8 mouse cellular contexts compared by ENCODE assay signal in the genomic region with DNA sequence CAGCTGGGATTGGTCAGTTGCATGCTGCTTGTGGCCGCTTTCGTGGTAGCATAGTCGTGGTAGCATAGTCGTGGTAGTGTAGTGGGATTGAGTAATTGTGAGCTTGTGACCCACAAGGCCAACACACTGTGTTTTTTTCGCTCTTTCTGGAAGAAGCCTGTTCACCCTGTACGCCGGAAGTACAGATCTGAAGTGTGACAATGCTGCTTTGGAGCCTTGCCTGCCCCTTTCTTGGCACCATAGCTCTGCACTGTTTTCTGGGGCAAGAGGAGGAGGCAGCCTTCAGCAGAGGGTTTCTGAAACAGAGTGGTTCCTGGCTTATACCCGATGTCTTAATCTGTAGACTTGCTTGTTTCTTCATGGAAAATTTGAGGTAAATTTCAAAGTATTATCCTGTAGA. TPM values are rescaled to one million over a fixed set of nuclear protein-coding genes. Genes with fewer than 3 reads are reported as not detected.
A peak's percentile ranks its signal among the peaks of the same experiment; 100 is the strongest.
DNase-seq lines count a peak whose midpoint lies in the region; ATAC-seq and TF ChIP-seq lines count a peak whose summit lies in the region.

No protein-coding gene starts in this region.

- H3K4me2 ChIP-seq in lung, embryonic 16.5 days (ENCODE audit: low read depth, low read length), result no peak overlapping the region
- H3K4me2 ChIP-seq in hindbrain, embryonic 12.5 days (replicated peaks), result no peak overlapping the region

- no peaks in the 10 kb centered on the region for H3K27me3 ChIP-seq in spleen, adult 2 months (ENCODE audit: control insufficient read depth, insufficient read depth, low read length)
- no peaks in the 10 kb centered on the region for H3K27me3 ChIP-seq in lung, embryonic 16.5 days (ENCODE audit: control insufficient read depth, insufficient read depth, low read depth, low read length)
- no peaks in the 10 kb centered on the region for H3K27me3 ChIP-seq in hindbrain, embryonic 12.5 days

- H3K36me3 ChIP-seq in spleen, adult 2 months (ENCODE audit: control insufficient read depth, insufficient read depth, low read length), result no peaks in the 10 kb centered on the region
- no peaks in the 10 kb centered on the region for H3K36me3 ChIP-seq in lung, embryonic 16.5 days (ENCODE audit: control insufficient read depth, insufficient read depth, low read length)
- H3K36me3 ChIP-seq in hindbrain, embryonic 12.5 days, result no peaks in the 10 kb centered on the region

- intact Hi-C loops in gastrocnemius, adult 2 months (cut with DNase I), result no loop called here
- intact Hi-C loops in gastrocnemius, postnatal 14 days (cut with DNase I; ENCODE audit: low total_unique reads), result loop anchor here (10.0 kb wide), 1 partner anchor 57 kb away; no protein-coding TSS in a partner anchor

- TF ChIP-seq CTCF in gastrocnemius, adult 2 months (IDR thresholded peaks at IDR 0.05), result no peak
- TF ChIP-seq CTCF in spleen, adult 2 months (IDR thresholded peaks at IDR 0.05; ENCODE audit: extremely low read depth, insufficient read depth, insufficient read length, insufficient replicate concordance), result no peak

- no peaks in the 10 kb centered on the region for H3K9me3 ChIP-seq in lung, embryonic 16.5 days (ENCODE audit: control insufficient read depth, low read length)
- H3K9me3 ChIP-seq in hindbrain, embryonic 12.5 days (replicated peaks), result no peaks in the 10 kb centered on the region

- peak overlapping the region; percentile 84 for H3K27ac ChIP-seq in gastrocnemius, adult 2 months
- H3K27ac ChIP-seq in spleen, adult 2 months (ENCODE audit: insufficient read depth, low read length), result peak overlapping the region; percentile 31
- 0 out of 2 replicates have a peak overlapping the region, but pooled peaks have one; percentile 12 for H3K27ac ChIP-seq in lung, embryonic 16.5 days (ENCODE audit: low read length)
- no peak overlapping the region for H3K27ac ChIP-seq in hindbrain, embryonic 12.5 days

- DNase-seq in gastrocnemius, adult 2 months, result peak; percentile 54
- DNase-seq in gastrocnemius, postnatal 14 days, result no peak
- no peak for DNase-seq in spleen, adult 2 months (ENCODE audit: low read depth in 1 of 2, low spot score in 2 of 2)
- DNase-seq in spleen, postnatal 14 days (ENCODE audit: low spot score in 2 of 2), result no peak
- DNase-seq in testis, postnatal 10 days (ENCODE audit: low spot score), result no peak
- no peak for DNase-seq in urinary bladder, postnatal 14 days (ENCODE audit: low spot score)

- H3K9ac ChIP-seq in lung, embryonic 16.5 days (ENCODE audit: low read length), result no peak overlapping the region
- H3K9ac ChIP-seq in hindbrain, embryonic 12.5 days, result no peak overlapping the region

- peak; percentile 16; the same call in 1 of the 2 replicates for ATAC-seq in lung, embryonic 16.5 days (ENCODE audit: low read depth)
- ATAC-seq in hindbrain, embryonic 12.5 days (ENCODE audit: low FRiP score), result no peak

- TF ChIP-seq POLR2A in spleen, adult 2 months (IDR thresholded peaks at IDR 0.05; ENCODE audit: low read depth, low read length), result no peak

- H3K4me3 ChIP-seq in gastrocnemius, adult 2 months, result no peak overlapping the region
- no peak overlapping the region for H3K4me3 ChIP-seq in spleen, adult 2 months (ENCODE audit: extremely low read depth, insufficient read depth, insufficient read length)
- no peak overlapping the region for H3K4me3 ChIP-seq in lung, embryonic 16.5 days (ENCODE audit: low read length)
- H3K4me3 ChIP-seq in hindbrain, embryonic 12.5 days, result no peak overlapping the region

- 47% methylated on average over 8 of the region's 8 CpGs for WGBS in spleen, adult 2 months
- 60% methylated on average over 8 of the region's 8 CpGs for WGBS in lung, embryonic 16.5 days
- 91% methylated on average over 8 of the region's 8 CpGs for WGBS in hindbrain, embryonic 12.5 days

- peaks cover 30% of the 10 kb centered on the region; the same call in 1 of the 2 replicates for H3K4me1 ChIP-seq in spleen, adult 2 months (ENCODE audit: control insufficient read depth, insufficient read depth, insufficient read length)
- peaks cover 83% of the 10 kb centered on the region for H3K4me1 ChIP-seq in lung, embryonic 16.5 days (replicated peaks; ENCODE audit: control insufficient read depth, insufficient read depth, low read length)
- peaks cover 18% of the 10 kb centered on the region for H3K4me1 ChIP-seq in hindbrain, embryonic 12.5 days

RNA-seq across cellular contexts. Expression of a gene that starts 23.3 kb away (rescaled TPM):
- total RNA-seq in gastrocnemius, adult 2 months (2021), result 10 to 100 TPM; 18.0 to 18.6 TPM
- 10 to 100 TPM; 18.6 to 24.1 TPM for total RNA-seq in gastrocnemius, postnatal 14 days (2021)
- polyA plus RNA-seq in spleen, adult 2 months (2012; rRNA removed), result 15.9 and 22.9 TPM in 2 replicates
- 41.6 and 43.4 TPM in 2 replicates for polyA plus RNA-seq in lung, embryonic 16.5 days (2015; fragmentation: Nextera tagmentation; extraction: Ambion mirVana)
- polyA plus RNA-seq in hindbrain, embryonic 12.5 days (2016; fragmentation: Nextera tagmentation; extraction: Ambion mirVana), result 53.8 and 54.4 TPM in 2 replicates
